Mouse (Mus musculus) myocyte (in vitro differentiated cells): ENCODE results near the gene Dnm2.

Experiments
- CEBPB ChIP-seq: IDR thresholded peaks from 2 replicates; pipeline ENCODE4 v1.6.1; 2011; ENCODE audit warnings: mild to moderate bottlenecking, moderate library complexity; ENCODE audit not compliant: poor library complexity, insufficient read depth, severe bottlenecking
- E2F4 ChIP-seq: IDR thresholded peaks from one replicate; pipeline ENCODE4 v1.6.1; 2011; ENCODE audit warnings: mild to moderate bottlenecking, control low read depth, moderate library complexity; ENCODE audit not compliant: insufficient read depth
- MAX ChIP-seq: IDR thresholded peaks from one replicate; pipeline ENCODE4 v1.6.1; 2011; ENCODE audit warnings: low read depth, mild to moderate bottlenecking, control low read depth
- MYOG ChIP-seq, 3 experiments: IDR thresholded peaks; one replicate each; pipeline ENCODE4 v1.6.1; 2011; ENCODE audit warnings: control low read depth in 2 of 3, low read depth in 2 of 3, mild to moderate bottlenecking in 2 of 3; ENCODE audit not compliant: insufficient read length in 2 of 3, control insufficient read depth in 1 of 3, insufficient read depth in 1 of 3
- POLR2A ChIP-seq: IDR thresholded peaks from one replicate; pipeline ENCODE4 v1.6.1; 2011; ENCODE audit warnings: low read depth, mild to moderate bottlenecking, control low read depth, moderate library complexity; ENCODE audit not compliant: insufficient read length
- POLR2AphosphoS2 ChIP-seq: IDR thresholded peaks from one replicate; pipeline ENCODE4 v1.6.1; 2011; ENCODE audit warnings: low read depth, control low read depth; ENCODE audit not compliant: insufficient read length
- SRF ChIP-seq: IDR thresholded peaks from one replicate; pipeline ENCODE4 v1.6.1; 2011; ENCODE audit warnings: low read depth; ENCODE audit not compliant: control insufficient read depth, insufficient read length
- USF1 ChIP-seq: IDR thresholded peaks from one replicate; pipeline ENCODE4 v1.6.1; 2011; ENCODE audit warnings: low read depth, mild to moderate bottlenecking, control low read depth, moderate library complexity

DNA sequence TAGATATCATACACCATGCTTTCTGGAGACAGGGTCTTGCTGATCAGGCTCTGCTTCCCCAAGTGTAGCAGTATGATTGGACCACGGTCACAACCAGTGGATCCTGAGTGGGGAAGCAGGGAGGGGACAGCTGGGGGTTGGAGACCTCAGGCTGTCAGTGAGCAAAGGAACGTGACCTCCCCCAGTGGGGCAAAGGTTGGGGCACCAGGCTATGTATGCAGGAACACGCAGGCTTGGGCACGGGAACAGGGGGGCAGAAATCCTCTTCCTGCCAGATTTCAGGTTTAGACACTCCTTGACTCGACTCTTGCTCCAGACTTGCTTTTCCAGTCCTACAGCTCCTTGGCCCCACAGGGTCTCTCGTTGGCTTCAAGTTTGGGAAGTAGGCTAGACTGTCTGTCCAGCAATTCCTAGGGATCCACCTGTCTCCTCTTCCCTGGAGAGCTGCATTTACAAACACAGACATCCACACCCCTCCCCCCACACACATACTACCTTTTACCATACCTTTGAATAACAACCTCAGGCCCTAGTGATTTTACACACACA is 93.3 kb downstream of the Dnm2 start:
- TF ChIP-seq MYOG (IDR thresholded peaks at IDR 0.05; ENCODE audit: control insufficient read depth in 1 of 3, insufficient read depth in 1 of 3, insufficient read length in 2 of 3, low read depth in 2 of 3): no peak
- no peak for TF ChIP-seq SRF
- TF ChIP-seq E2F4: no peak
- no peak for TF ChIP-seq POLR2A
- TF ChIP-seq MAX: no peak
- TF ChIP-seq POLR2AphosphoS2: no peak
- TF ChIP-seq USF1: no peak
- no peak for TF ChIP-seq CEBPB
